ENCODE assay signal across 8 mouse cellular contexts in genomic region chr4:102087091-102087565, GRCm38 (mm10). TPM values are rescaled to one million over a fixed set of nuclear protein-coding genes. Genes with fewer than 3 reads are reported as not detected.
A peak's percentile ranks its signal among the peaks of the same experiment; 100 is the strongest.
DNase-seq lines count a peak whose midpoint lies in the region; ATAC-seq and TF ChIP-seq lines count a peak whose summit lies in the region.

Gene Pde4b, plus strand, starts transcription at chr4:102087543.

- intact Hi-C loops in gastrocnemius, adult 2 months (cut with DNase I), result no loop called here

- no peaks in the 10 kb centered on the region for H3K36me3 ChIP-seq in kidney, postnatal 0 days (ENCODE audit: insufficient read depth, low read length)

- peaks cover 22% of the 10 kb centered on the region for H3K27me3 ChIP-seq in kidney, postnatal 0 days (ENCODE audit: insufficient read depth, low read length)
- no peaks in the 10 kb centered on the region for H3K27me3 ChIP-seq in cerebellum, adult 2 months (ENCODE audit: control insufficient read depth, insufficient read depth, low read length)

- H3K9me3 ChIP-seq in kidney, postnatal 0 days (replicated peaks; ENCODE audit: low read length), result no peaks in the 10 kb centered on the region

- TF ChIP-seq POLR2A in cerebellum, adult 2 months (IDR thresholded peaks at IDR 0.05; ENCODE audit: borderline replicate concordance, insufficient read depth, low read length), result no peak

- H3K4me2 ChIP-seq in kidney, postnatal 0 days (ENCODE audit: low read length), result peak within 1 kb of the TSS; percentile 89

- peak within 1 kb of the TSS; percentile 42 for H3K4me3 ChIP-seq in kidney, postnatal 0 days (replicated peaks; ENCODE audit: low read depth, low read length)
- peak within 1 kb of the TSS; percentile 83 for H3K4me3 ChIP-seq in cerebellum, adult 2 months (replicated peaks; ENCODE audit: insufficient read depth, low read depth, low read length)
- peak within 1 kb of the TSS; percentile 49 for H3K4me3 ChIP-seq in gastrocnemius, adult 2 months

- no peak within 1 kb of the TSS for H3K27ac ChIP-seq in kidney, postnatal 0 days
- peak within 1 kb of the TSS; percentile 98 for H3K27ac ChIP-seq in cerebellum, adult 2 months (ENCODE audit: insufficient read depth, low read length)
- no peak within 1 kb of the TSS for H3K27ac ChIP-seq in gastrocnemius, adult 2 months

- DNase-seq in kidney, postnatal 0 days (ENCODE audit: low spot score), result no peak
- DNase-seq in kidney, postnatal 4 days, result no peak
- DNase-seq in cerebellum, adult 2 months, result peak in 1 of 2 experiments; percentile 59
- no peak for DNase-seq in gastrocnemius, adult 2 months
- DNase-seq in retina, embryonic 14.5 days (ENCODE audit: low spot score), result no peak
- no peak for DNase-seq in c-Kit-positive CD71-positive TER-119-positive erythroid progenitor cells, embryonic 14.5 days (ENCODE audit: low spot score)

- H3K4me1 ChIP-seq in kidney, postnatal 0 days (replicated peaks; ENCODE audit: insufficient read depth, low read length), result 0 out of 2 replicates have a peak, but pooled peaks cover 10% of the 10 kb centered on the region
- H3K4me1 ChIP-seq in cerebellum, adult 2 months (ENCODE audit: control insufficient read depth, insufficient read depth, low read length), result peaks cover 5% of the 10 kb centered on the region; the same call in 1 of the 2 replicates

- 0 out of 2 replicates have a peak within 1 kb of the TSS, but pooled peaks have one; percentile 23 for H3K9ac ChIP-seq in kidney, postnatal 0 days (ENCODE audit: low read depth, low read length)

- no peak for TF ChIP-seq CTCF in kidney, postnatal 0 days (IDR thresholded peaks at IDR 0.05; ENCODE audit: low read depth)
- TF ChIP-seq CTCF in cerebellum, adult 2 months (IDR thresholded peaks at IDR 0.05; ENCODE audit: borderline replicate concordance, insufficient read depth, low read depth, low read length), result no peak
- no peak for TF ChIP-seq CTCF in gastrocnemius, adult 2 months (IDR thresholded peaks at IDR 0.05)

- WGBS in kidney, postnatal 0 days, result 7% methylated on average over 11 of the region's 11 CpGs
- WGBS in cerebellum, adult 2 months, result 3% methylated on average over 11 of the region's 11 CpGs

- peak; percentile 29; the same call in 1 of the 2 replicates for ATAC-seq in kidney, postnatal 0 days (replicated peaks; ENCODE audit: low FRiP score, low read depth)
- ATAC-seq in inflammation-experienced regulatory T-cells, adult 6 months, result no peak
- no peak for ATAC-seq in megakaryocyte progenitor cell, adult 5-6 weeks (replicated peaks; ENCODE audit: poor library complexity)

RNA-seq across cellular contexts. Expression of gene Pde4b, which starts in this region (rescaled TPM):
- 11.9 TPM in 2 replicates for polyA plus RNA-seq in kidney, postnatal 0 days (2015; fragmentation: Nextera tagmentation; extraction: Ambion mirVana)
- polyA plus RNA-seq in cerebellum, adult 2 months (2012; rRNA removed), result 78.9 and 82.6 TPM in 2 replicates
- 10 to 100 TPM; 59.9 to 62.5 TPM for total RNA-seq in gastrocnemius, adult 2 months (2021)
- polyA plus RNA-seq in inflammation-experienced regulatory T-cells, adult 6 months (2017; shearing (Covaris generic)), result 10 to 100 TPM; 35.9 to 91.8 (median 73.1) TPM
- total RNA-seq in megakaryocyte progenitor cell, adult 5-6 weeks (2015), result 16.1 and 22.6 TPM in 2 replicates
- total RNA-seq in megakaryocyte progenitor cell, adult 5-6 weeks (2017), result 14.4 and 19.2 TPM in 2 replicates
